Mouse (Mus musculus): ENCODE measurements at regions not wholly inside any gene's neighbourhood (a gene's known extent, or its start where the extent isn't known, plus 50 kb on each side); places are given as distances from the start of the nearest gene placed in this dataset.
A peak's percentile ranks its signal among the peaks of the same experiment; 100 is the strongest.

- Histone ChIP-seq H3K4me1 (no peaks in the 10 kb centered on the region), H3K36me3 (no peaks in the 10 kb centered on the region), H3K9me3 (no peaks in the 10 kb centered on the region), H3K4me3 (no peak overlapping the region), H3K4me2 (no peak overlapping the region), H3K27ac (no peak overlapping the region), H3K9ac (no peak overlapping the region), H3K27me3 (no peaks in the 10 kb centered on the region)
- WGBS: 85% methylated on average over 1 of the region's 1 CpGs
- no peak for ATAC-seq (ENCODE audit: borderline replicate concordance, extremely low read depth, low FRiP score, low TSS enrichment)
These were observed 818.0 kb downstream of the Trim52 start for GRCm38 (mm10) chr14:106924026-106924425.

- Histone ChIP-seq H3K27ac (no peak overlapping the region), H3K27me3 (no peaks in the 10 kb centered on the region), H3K36me3 (no peaks in the 10 kb centered on the region), H3K9me3 (no peaks in the 10 kb centered on the region), H3K4me1 (no peaks in the 10 kb centered on the region), H3K4me3 (no peak overlapping the region), H3K9ac (no peak overlapping the region), H3K4me2 (no peak overlapping the region)
- ATAC-seq (ENCODE audit: borderline replicate concordance, extremely low read depth, low FRiP score, low TSS enrichment): no peak
- WGBS: 72% methylated on average over 3 of the region's 3 CpGs
These were observed 818.4 kb downstream of the Trim52 start for GRCm38 (mm10) chr14:106924443-106924842.

- Histone ChIP-seq H3K9ac (no peak overlapping the region), H3K27me3 (no peaks in the 10 kb centered on the region), H3K4me2 (no peak overlapping the region), H3K4me1 (no peaks in the 10 kb centered on the region), H3K27ac (no peak overlapping the region), H3K36me3 (no peaks in the 10 kb centered on the region), H3K4me3 (no peak overlapping the region), H3K9me3 (no peaks in the 10 kb centered on the region)
- WGBS: 45% methylated on average over 1 of the region's 1 CpGs
- ATAC-seq (ENCODE audit: borderline replicate concordance, extremely low read depth, low FRiP score, low TSS enrichment): no peak
These were observed 839.3 kb downstream of the Trim52 start for GRCm38 (mm10) chr14:106945261-106945660.

- no peak overlapping the region for H3K27ac ChIP-seq
- H3K27me3 ChIP-seq: no peaks in the 10 kb centered on the region
- no peak overlapping the region for H3K9ac ChIP-seq
- ATAC-seq (ENCODE audit: borderline replicate concordance, extremely low read depth, low FRiP score, low TSS enrichment): peak; percentile 91; the same call in 1 of the 2 replicates
- H3K4me1 ChIP-seq: peaks cover 5% of the 10 kb centered on the region; the same call in 1 of the 2 replicates
- no peaks in the 10 kb centered on the region for H3K36me3 ChIP-seq
- H3K4me3 ChIP-seq: no peak overlapping the region
- H3K4me2 ChIP-seq: no peak overlapping the region
- 47% methylated on average over 1 of the region's 1 CpGs for WGBS
- H3K9me3 ChIP-seq: no peaks in the 10 kb centered on the region
These were observed 872.0 kb downstream of the Trim52 start for GRCm38 (mm10) chr14:106977958-106978357.

GRCm38 (mm10) chr14:106980752-106981151, 874.8 kb downstream of the Trim52 start:
- Histone ChIP-seq H3K4me1 (peaks cover 5% of the 10 kb centered on the region; the same call in 1 of the 2 replicates), H3K27me3 (no peaks in the 10 kb centered on the region), H3K36me3 (no peaks in the 10 kb centered on the region), H3K9me3 (no peaks in the 10 kb centered on the region), H3K4me3 (no peak overlapping the region), H3K27ac (no peak overlapping the region), H3K9ac (no peak overlapping the region), H3K4me2 (no peak overlapping the region)
- WGBS: 51% methylated on average over 4 of the region's 4 CpGs
- no peak for ATAC-seq (ENCODE audit: borderline replicate concordance, extremely low read depth, low FRiP score, low TSS enrichment)

GRCm38 (mm10) chr14:106997565-106998279, 891.7 kb downstream of the Trim52 start:
- Histone ChIP-seq H3K4me1 (0 out of 2 replicates have a peak, but pooled peaks cover 4% of the 10 kb centered on the region), H3K27ac (no peak overlapping the region), H3K36me3 (no peaks in the 10 kb centered on the region), H3K9me3 (no peaks in the 10 kb centered on the region), H3K4me3 (no peak overlapping the region), H3K9ac (no peak overlapping the region), H3K27me3 (no peaks in the 10 kb centered on the region), H3K4me2 (no peak overlapping the region)
- peak; percentile 82; the same call in 1 of the 2 replicates for ATAC-seq (ENCODE audit: borderline replicate concordance, extremely low read depth, low FRiP score, low TSS enrichment)
- 49% methylated on average over 4 of the region's 4 CpGs for whole genome bisulfite sequencing

GRCm38 (mm10) chr14:107004981-107005380, 899.0 kb downstream of the Trim52 start:
- no peaks in the 10 kb centered on the region for H3K27me3 ChIP-seq
- no peaks in the 10 kb centered on the region for H3K4me1 ChIP-seq
- ATAC-seq (ENCODE audit: borderline replicate concordance, extremely low read depth, low FRiP score, low TSS enrichment): no peak
- H3K4me3 ChIP-seq: no peak overlapping the region
- WGBS: 48% methylated on average over 1 of the region's 1 CpGs
- H3K4me2 ChIP-seq: no peak overlapping the region
- H3K27ac ChIP-seq: no peak overlapping the region
- no peaks in the 10 kb centered on the region for H3K9me3 ChIP-seq
- no peak overlapping the region for H3K9ac ChIP-seq
- no peaks in the 10 kb centered on the region for H3K36me3 ChIP-seq

- ATAC-seq (ENCODE audit: borderline replicate concordance, extremely low read depth, low FRiP score, low TSS enrichment): no peak
- H3K27ac ChIP-seq: no peak overlapping the region
- 54% methylated on average over 2 of the region's 2 CpGs for WGBS
- H3K4me1 ChIP-seq: no peaks in the 10 kb centered on the region
- no peaks in the 10 kb centered on the region for H3K36me3 ChIP-seq
- H3K27me3 ChIP-seq: no peaks in the 10 kb centered on the region
- no peak overlapping the region for H3K4me2 ChIP-seq
- H3K9ac ChIP-seq: no peak overlapping the region
- no peaks in the 10 kb centered on the region for H3K9me3 ChIP-seq
- no peak overlapping the region for H3K4me3 ChIP-seq
These were observed 903.6 kb downstream of the Trim52 start for GRCm38 (mm10) chr14:107009617-107010016.

GRCm38 (mm10) chr14:107033807-107034206, 927.8 kb downstream of the Trim52 start:
- Histone ChIP-seq H3K4me2 (no peak overlapping the region), H3K27ac (no peak overlapping the region), H3K4me1 (no peaks in the 10 kb centered on the region), H3K27me3 (no peaks in the 10 kb centered on the region), H3K9ac (no peak overlapping the region), H3K4me3 (no peak overlapping the region), H3K36me3 (no peaks in the 10 kb centered on the region), H3K9me3 (no peaks in the 10 kb centered on the region)
- no peak for ATAC-seq (ENCODE audit: borderline replicate concordance, extremely low read depth, low FRiP score, low TSS enrichment)
- 87% methylated on average over 2 of the region's 2 CpGs for WGBS

GRCm38 (mm10) chr14:107051946-107052551, 946.1 kb downstream of the Trim52 start:
- no peaks in the 10 kb centered on the region for H3K27me3 ChIP-seq
- no peaks in the 10 kb centered on the region for H3K4me1 ChIP-seq
- H3K36me3 ChIP-seq: no peaks in the 10 kb centered on the region
- no peaks in the 10 kb centered on the region for H3K9me3 ChIP-seq
- ATAC-seq (ENCODE audit: borderline replicate concordance, extremely low read depth, low FRiP score, low TSS enrichment): no peak
- 64% methylated on average over 4 of the region's 4 CpGs for WGBS
- H3K4me2 ChIP-seq: no peak overlapping the region
- H3K27ac ChIP-seq: no peak overlapping the region
- no peak overlapping the region for H3K4me3 ChIP-seq
- no peak overlapping the region for H3K9ac ChIP-seq

GRCm38 (mm10) chr14:107068592-107068991, 962.6 kb downstream of the Trim52 start:
- Histone ChIP-seq H3K4me3 (no peak overlapping the region), H3K4me2 (no peak overlapping the region), H3K27ac (no peak overlapping the region), H3K9me3 (no peaks in the 10 kb centered on the region), H3K27me3 (no peaks in the 10 kb centered on the region), H3K4me1 (no peaks in the 10 kb centered on the region), H3K36me3 (no peaks in the 10 kb centered on the region), H3K9ac (no peak overlapping the region)
- ATAC-seq (ENCODE audit: borderline replicate concordance, extremely low read depth, low FRiP score, low TSS enrichment): no peak

- Histone ChIP-seq H3K9me3 (no peaks in the 10 kb centered on the region), H3K27ac (no peak overlapping the region), H3K36me3 (no peaks in the 10 kb centered on the region), H3K9ac (no peak overlapping the region), H3K4me2 (no peak overlapping the region), H3K4me1 (no peaks in the 10 kb centered on the region), H3K27me3 (no peaks in the 10 kb centered on the region), H3K4me3 (no peak overlapping the region)
- no peak for ATAC-seq (ENCODE audit: borderline replicate concordance, extremely low read depth, low FRiP score, low TSS enrichment)
These were observed 974.4 kb downstream of the Trim52 start for GRCm38 (mm10) chr14:107080407-107080806.
